Mouse (Mus musculus): ENCODE data around the gene Rabgap1l.

Rabgap1l gene

GRCm38 (mm10) chr1:160409123-160409522 lies 383.9 kb downstream of the Rabgap1l start:
- Histone ChIP-seq H3K9me3 (ENCODE audit: low read length) (no peaks in the 10 kb centered on the region), H3K4me3 (replicated peaks; ENCODE audit: low read length) (no peak overlapping the region)

GRCm38 (mm10) chr1:160408302-160408897 lies 384.6 kb downstream of the Rabgap1l start:
- Histone ChIP-seq H3K36me3 (ENCODE audit: insufficient read depth, low read length) (no peaks in the 10 kb centered on the region), H3K9me3 (ENCODE audit: low read length) (no peaks in the 10 kb centered on the region), H3K27me3 (ENCODE audit: insufficient read depth, low read length) (no peaks in the 10 kb centered on the region), H3K4me1 (replicated peaks; ENCODE audit: low read depth, low read length) (no peaks in the 10 kb centered on the region), H3K4me3 (replicated peaks; ENCODE audit: low read length) (no peak overlapping the region)
- TF ChIP-seq CTCF (conservative IDR thresholded peaks at IDR 0.05; ENCODE audit: low read length) (no peak), POU5F1 (IDR thresholded peaks at IDR 0.05; ENCODE audit: borderline replicate concordance, low read length) (no peak), NANOG (IDR thresholded peaks at IDR 0.05; ENCODE audit: borderline replicate concordance, low read length) (no peak)

More at GRCm38 (mm10) chr1:160409123-160409522, 383.9 kb downstream of the Rabgap1l start:
- no peaks in the 10 kb centered on the region for H3K4me1 ChIP-seq (replicated peaks; ENCODE audit: low read depth, low read length)
- H3K27me3 ChIP-seq (ENCODE audit: insufficient read depth, low read length), result no peaks in the 10 kb centered on the region
- no peaks in the 10 kb centered on the region for H3K36me3 ChIP-seq (ENCODE audit: insufficient read depth, low read length)
- TF ChIP-seq NANOG (IDR thresholded peaks at IDR 0.05; ENCODE audit: borderline replicate concordance, low read length) (no peak), CTCF (conservative IDR thresholded peaks at IDR 0.05; ENCODE audit: low read length) (no peak)

- Histone ChIP-seq H3K9me3 (ENCODE audit: low read length) (no peaks in the 10 kb centered on the region), H3K4me1 (replicated peaks; ENCODE audit: low read depth, low read length) (peaks cover 13% of the 10 kb centered on the region), H3K36me3 (ENCODE audit: insufficient read depth, low read length) (no peaks in the 10 kb centered on the region), H3K27me3 (ENCODE audit: insufficient read depth, low read length) (no peaks in the 10 kb centered on the region), H3K4me3 (replicated peaks; ENCODE audit: low read length) (no peak overlapping the region)
- TF ChIP-seq CTCF (conservative IDR thresholded peaks at IDR 0.05; ENCODE audit: low read length), result peak; percentile 84
- no peak for TF ChIP-seq POU5F1 (IDR thresholded peaks at IDR 0.05; ENCODE audit: borderline replicate concordance, low read length)
Measured at GRCm38 (mm10) chr1:160399428-160399827, 393.6 kb downstream of the Rabgap1l start.

GRCm38 (mm10) chr1:160397037-160397436 lies 396.0 kb downstream of the Rabgap1l start:
- H3K4me1 ChIP-seq (replicated peaks; ENCODE audit: low read depth, low read length), result peaks cover 13% of the 10 kb centered on the region
- H3K36me3 ChIP-seq (ENCODE audit: insufficient read depth, low read length), result no peaks in the 10 kb centered on the region
- no peak overlapping the region for H3K4me3 ChIP-seq (replicated peaks; ENCODE audit: low read length)
- H3K9me3 ChIP-seq (ENCODE audit: low read length), result no peaks in the 10 kb centered on the region
- TF ChIP-seq CTCF (conservative IDR thresholded peaks at IDR 0.05; ENCODE audit: low read length) (no peak), POU5F1 (IDR thresholded peaks at IDR 0.05; ENCODE audit: borderline replicate concordance, low read length) (no peak), NANOG (IDR thresholded peaks at IDR 0.05; ENCODE audit: borderline replicate concordance, low read length) (no peak)
- no peaks in the 10 kb centered on the region for H3K27me3 ChIP-seq (ENCODE audit: insufficient read depth, low read length)

GRCm38 (mm10) chr1:160387446-160387845 lies 405.6 kb downstream of the Rabgap1l start:
- no peaks in the 10 kb centered on the region for H3K9me3 ChIP-seq (ENCODE audit: low read length)
- no peak overlapping the region for H3K4me3 ChIP-seq (replicated peaks; ENCODE audit: low read length)
- H3K27me3 ChIP-seq (ENCODE audit: insufficient read depth, low read length), result no peaks in the 10 kb centered on the region
- peaks cover 12% of the 10 kb centered on the region for H3K4me1 ChIP-seq (replicated peaks; ENCODE audit: low read depth, low read length)
- no peaks in the 10 kb centered on the region for H3K36me3 ChIP-seq (ENCODE audit: insufficient read depth, low read length)
- TF ChIP-seq NANOG (IDR thresholded peaks at IDR 0.05; ENCODE audit: borderline replicate concordance, low read length), result no peak
- TF ChIP-seq POU5F1 (IDR thresholded peaks at IDR 0.05; ENCODE audit: borderline replicate concordance, low read length), result no peak
- TF ChIP-seq CTCF (conservative IDR thresholded peaks at IDR 0.05; ENCODE audit: low read length), result no peak

- Histone ChIP-seq H3K36me3 (ENCODE audit: insufficient read depth, low read length) (no peaks in the 10 kb centered on the region), H3K4me3 (replicated peaks; ENCODE audit: low read length) (no peak overlapping the region), H3K4me1 (replicated peaks; ENCODE audit: low read depth, low read length) (no peaks in the 10 kb centered on the region), H3K9me3 (ENCODE audit: low read length) (no peaks in the 10 kb centered on the region), H3K27me3 (ENCODE audit: insufficient read depth, low read length) (no peaks in the 10 kb centered on the region)
- TF ChIP-seq POU5F1 (IDR thresholded peaks at IDR 0.05; ENCODE audit: borderline replicate concordance, low read length) (no peak), NANOG (IDR thresholded peaks at IDR 0.05; ENCODE audit: borderline replicate concordance, low read length) (no peak), CTCF (conservative IDR thresholded peaks at IDR 0.05; ENCODE audit: low read length) (no peak)
Measured at GRCm38 (mm10) chr1:160378367-160378766, 414.6 kb downstream of the Rabgap1l start.

- TF ChIP-seq NANOG (IDR thresholded peaks at IDR 0.05; ENCODE audit: borderline replicate concordance, low read length) (no peak), CTCF (conservative IDR thresholded peaks at IDR 0.05; ENCODE audit: low read length) (no peak), POU5F1 (IDR thresholded peaks at IDR 0.05; ENCODE audit: borderline replicate concordance, low read length) (no peak)
- no peak overlapping the region for H3K4me3 ChIP-seq (replicated peaks; ENCODE audit: low read length)
Measured at GRCm38 (mm10) chr1:160377337-160378336, 415.4 kb downstream of the Rabgap1l start.

GRCm38 (mm10) chr1:160374490-160374889 lies 418.5 kb downstream of the Rabgap1l start:
- TF ChIP-seq POU5F1 (IDR thresholded peaks at IDR 0.05; ENCODE audit: borderline replicate concordance, low read length) (no peak), NANOG (IDR thresholded peaks at IDR 0.05; ENCODE audit: borderline replicate concordance, low read length) (no peak), CTCF (conservative IDR thresholded peaks at IDR 0.05; ENCODE audit: low read length) (no peak)
- H3K27me3 ChIP-seq (ENCODE audit: insufficient read depth, low read length), result no peaks in the 10 kb centered on the region

More at GRCm38 (mm10) chr1:160377337-160378336, 415.4 kb downstream of the Rabgap1l start:
- no peaks in the 10 kb centered on the region for H3K27me3 ChIP-seq (ENCODE audit: insufficient read depth, low read length)
- no peaks in the 10 kb centered on the region for H3K36me3 ChIP-seq (ENCODE audit: insufficient read depth, low read length)
- H3K9me3 ChIP-seq (ENCODE audit: low read length), result no peaks in the 10 kb centered on the region
- no peaks in the 10 kb centered on the region for H3K4me1 ChIP-seq (replicated peaks; ENCODE audit: low read depth, low read length)

More at GRCm38 (mm10) chr1:160374490-160374889, 418.5 kb downstream of the Rabgap1l start:
- Histone ChIP-seq H3K36me3 (ENCODE audit: insufficient read depth, low read length) (no peaks in the 10 kb centered on the region), H3K4me3 (replicated peaks; ENCODE audit: low read length) (no peak overlapping the region), H3K9me3 (ENCODE audit: low read length) (no peaks in the 10 kb centered on the region), H3K4me1 (replicated peaks; ENCODE audit: low read depth, low read length) (no peaks in the 10 kb centered on the region)

All from E14TG2a.4 (cell line).